Mouse (Mus musculus) myocyte (in vitro differentiated cells): ENCODE measurements at regions not wholly inside any gene's neighbourhood (a gene's known extent, or its start where the extent isn't known, plus 50 kb on each side); places are given as distances from the start of the nearest gene placed in this dataset.

Source experiments
- H3K27me3 ChIP-seq: one replicate; pipeline ENCODE4 v1.6.1; 2011; ENCODE audit not compliant: control insufficient read depth, insufficient read depth, insufficient read length
- H3K36me3 ChIP-seq: one replicate; pipeline ENCODE4 v1.6.1; 2011; ENCODE audit not compliant: control insufficient read depth, insufficient read depth
- H3K4me2 ChIP-seq: one replicate; pipeline ENCODE4 v1.6.1; 2011; ENCODE audit warnings: low read depth, control low read depth
- H3K4me3 ChIP-seq: one replicate; pipeline ENCODE4 v1.5.1; 2011; ENCODE audit warnings: mild to moderate bottlenecking, control low read depth, moderate library complexity
- H3K79me2 ChIP-seq: one replicate; pipeline ENCODE4 v1.6.1; 2011; ENCODE audit not compliant: control insufficient read depth, insufficient read depth
- H3ac ChIP-seq: one replicate; pipeline ENCODE4 v1.6.1; 2011; ENCODE audit not compliant: control insufficient read depth, insufficient read length
- CEBPB ChIP-seq: IDR thresholded peaks from 2 replicates; pipeline ENCODE4 v1.6.1; 2011; ENCODE audit warnings: mild to moderate bottlenecking, moderate library complexity; ENCODE audit not compliant: poor library complexity, insufficient read depth, severe bottlenecking
- E2F4 ChIP-seq: IDR thresholded peaks from one replicate; pipeline ENCODE4 v1.6.1; 2011; ENCODE audit warnings: mild to moderate bottlenecking, control low read depth, moderate library complexity; ENCODE audit not compliant: insufficient read depth
- MAX ChIP-seq: IDR thresholded peaks from one replicate; pipeline ENCODE4 v1.6.1; 2011; ENCODE audit warnings: low read depth, mild to moderate bottlenecking, control low read depth
- MYOD1 ChIP-seq, 3 experiments: IDR thresholded peaks; one replicate each; pipeline ENCODE4 v1.6.1; 2011; ENCODE audit warnings: control low read depth in 2 of 3, low read depth in 2 of 3, mild to moderate bottlenecking in 2 of 3, moderate library complexity in 1 of 3; ENCODE audit not compliant: insufficient read length in 2 of 3, control insufficient read depth in 1 of 3
- MYOG ChIP-seq, 3 experiments: IDR thresholded peaks; one replicate each; pipeline ENCODE4 v1.6.1; 2011; ENCODE audit warnings: control low read depth in 2 of 3, low read depth in 2 of 3, mild to moderate bottlenecking in 2 of 3; ENCODE audit not compliant: insufficient read length in 2 of 3, control insufficient read depth in 1 of 3, insufficient read depth in 1 of 3
- POLR2A ChIP-seq: IDR thresholded peaks from one replicate; pipeline ENCODE4 v1.6.1; 2011; ENCODE audit warnings: low read depth, mild to moderate bottlenecking, control low read depth, moderate library complexity; ENCODE audit not compliant: insufficient read length
- POLR2AphosphoS2 ChIP-seq: IDR thresholded peaks from one replicate; pipeline ENCODE4 v1.6.1; 2011; ENCODE audit warnings: low read depth, control low read depth; ENCODE audit not compliant: insufficient read length
- REST ChIP-seq: IDR thresholded peaks from one replicate; pipeline ENCODE4 v1.6.1; 2011; ENCODE audit warnings: mild to moderate bottlenecking, control low read depth, moderate library complexity; ENCODE audit not compliant: insufficient read depth, insufficient read length
- SRF ChIP-seq: IDR thresholded peaks from one replicate; pipeline ENCODE4 v1.6.1; 2011; ENCODE audit warnings: low read depth; ENCODE audit not compliant: control insufficient read depth, insufficient read length
- TCF12 ChIP-seq: IDR thresholded peaks from one replicate; pipeline ENCODE4 v1.6.1; 2011; ENCODE audit warnings: mild to moderate bottlenecking, control low read depth; ENCODE audit not compliant: poor library complexity, insufficient read depth, severe bottlenecking
- TCF3 ChIP-seq: IDR thresholded peaks from one replicate; pipeline ENCODE4 v1.6.1; 2011; ENCODE audit warnings: low read depth, control low read depth; ENCODE audit not compliant: insufficient read length
- USF1 ChIP-seq: IDR thresholded peaks from one replicate; pipeline ENCODE4 v1.6.1; 2011; ENCODE audit warnings: low read depth, mild to moderate bottlenecking, control low read depth, moderate library complexity

DNA sequence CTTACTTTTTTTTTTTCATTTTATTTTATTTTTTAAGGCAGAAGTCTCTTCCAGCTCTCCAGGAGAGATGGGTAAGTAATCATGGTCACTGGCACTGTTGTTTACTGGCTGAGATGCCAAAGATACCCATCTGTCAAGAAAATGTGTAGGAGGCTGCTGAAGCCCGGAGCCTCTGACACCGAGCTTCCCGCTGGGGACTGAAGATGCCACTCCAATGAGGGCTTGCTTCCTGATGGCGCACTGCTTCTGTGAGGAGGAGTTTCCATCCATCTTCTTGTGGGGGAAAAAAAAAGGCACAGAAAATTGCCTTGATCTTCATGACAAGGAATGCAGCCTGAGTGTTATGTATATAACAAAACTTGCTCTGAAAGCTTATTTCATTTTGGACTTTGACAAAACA is 418.2 kb upstream of the Igfbp7 start:
- no peaks in the 10 kb centered on the region for H3K79me2 ChIP-seq
- H3K27me3 ChIP-seq, result no peaks in the 10 kb centered on the region
- no peak overlapping the region for H3ac ChIP-seq
- H3K4me2 ChIP-seq, result no peak overlapping the region
- TF ChIP-seq MYOG (IDR thresholded peaks at IDR 0.05; ENCODE audit: control insufficient read depth in 1 of 3, insufficient read depth in 1 of 3, insufficient read length in 2 of 3, low read depth in 2 of 3) (no peak), USF1 (no peak), TCF3 (no peak), SRF (no peak), TCF12 (no peak), MYOD1 (IDR thresholded peaks at IDR 0.05; ENCODE audit: control insufficient read depth in 1 of 3, insufficient read length in 2 of 3, low read depth in 2 of 3) (no peak), REST (no peak), POLR2AphosphoS2 (no peak), CEBPB (no peak), E2F4 (no peak), MAX (no peak), POLR2A (no peak)
- H3K36me3 ChIP-seq, result no peaks in the 10 kb centered on the region
- no peak overlapping the region for H3K4me3 ChIP-seq

DNA sequence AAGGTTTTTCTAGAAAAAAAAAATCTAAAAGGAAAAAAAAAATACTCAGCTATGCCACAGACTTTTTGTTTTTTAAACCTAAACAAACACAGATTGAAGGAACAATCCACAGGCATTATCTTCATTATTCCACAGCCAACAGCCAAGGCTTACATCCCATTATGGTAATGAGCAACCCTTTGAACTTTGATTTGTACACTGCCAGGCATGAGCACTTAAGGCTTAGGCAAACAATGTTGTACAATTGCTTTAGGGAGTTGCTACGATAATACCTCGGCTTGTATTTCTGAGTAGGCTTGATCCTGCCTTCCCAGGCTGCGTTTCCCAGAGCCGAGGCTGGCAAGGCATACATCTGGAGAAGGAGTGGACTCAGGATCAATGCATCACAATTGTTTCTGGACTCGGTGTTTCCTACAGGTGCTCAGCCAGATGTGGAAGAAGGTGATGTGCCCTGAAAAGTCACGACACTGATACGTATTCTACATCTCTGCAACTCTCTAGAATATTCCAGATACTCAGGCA is 409.0 kb upstream of the Igfbp7 start:
- Histone ChIP-seq H3K27me3 (no peaks in the 10 kb centered on the region), H3K4me3 (no peak overlapping the region), H3K36me3 (no peaks in the 10 kb centered on the region), H3ac (no peak overlapping the region), H3K4me2 (no peak overlapping the region), H3K79me2 (no peaks in the 10 kb centered on the region)
- TF ChIP-seq TCF12, result no peak
- TF ChIP-seq MAX, result no peak
- no peak for TF ChIP-seq POLR2AphosphoS2
- TF ChIP-seq MYOD1 (IDR thresholded peaks at IDR 0.05; ENCODE audit: control insufficient read depth in 1 of 3, insufficient read length in 2 of 3, low read depth in 2 of 3), result no peak
- no peak for TF ChIP-seq POLR2A
- TF ChIP-seq CEBPB, result no peak
- no peak for TF ChIP-seq E2F4
- TF ChIP-seq MYOG (IDR thresholded peaks at IDR 0.05; ENCODE audit: control insufficient read depth in 1 of 3, insufficient read depth in 1 of 3, insufficient read length in 2 of 3, low read depth in 2 of 3), result no peak
- TF ChIP-seq TCF3, result no peak
- TF ChIP-seq USF1, result no peak
- no peak for TF ChIP-seq REST

DNA sequence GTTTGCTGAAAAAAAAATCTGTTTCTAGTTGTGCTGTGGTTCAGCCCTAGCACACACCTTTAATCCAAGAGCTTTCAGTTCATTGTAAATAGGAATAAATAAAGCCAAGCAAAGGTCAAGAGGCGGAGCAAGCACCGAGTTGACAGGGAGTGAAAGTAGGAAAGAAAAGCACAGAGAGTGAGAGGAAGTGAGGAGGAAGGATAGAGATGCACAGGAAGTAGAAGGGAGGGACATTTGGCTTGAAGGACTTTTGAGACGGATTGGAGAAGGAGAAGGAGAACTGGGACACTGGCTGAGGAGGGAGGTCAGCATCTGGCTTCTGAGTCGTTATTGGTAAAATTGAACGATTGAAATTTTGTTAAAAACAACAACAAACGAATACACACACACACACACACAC is 402.0 kb upstream of the Igfbp7 start:
- H3K36me3 ChIP-seq, result no peaks in the 10 kb centered on the region
- no peak overlapping the region for H3K4me3 ChIP-seq
- no peaks in the 10 kb centered on the region for H3K27me3 ChIP-seq
- TF ChIP-seq MAX (no peak), MYOG (IDR thresholded peaks at IDR 0.05; ENCODE audit: control insufficient read depth in 1 of 3, insufficient read depth in 1 of 3, insufficient read length in 2 of 3, low read depth in 2 of 3) (no peak), POLR2AphosphoS2 (no peak), TCF12 (no peak)
- H3K4me2 ChIP-seq, result no peak overlapping the region
- no peak overlapping the region for H3ac ChIP-seq
- no peaks in the 10 kb centered on the region for H3K79me2 ChIP-seq

DNA sequence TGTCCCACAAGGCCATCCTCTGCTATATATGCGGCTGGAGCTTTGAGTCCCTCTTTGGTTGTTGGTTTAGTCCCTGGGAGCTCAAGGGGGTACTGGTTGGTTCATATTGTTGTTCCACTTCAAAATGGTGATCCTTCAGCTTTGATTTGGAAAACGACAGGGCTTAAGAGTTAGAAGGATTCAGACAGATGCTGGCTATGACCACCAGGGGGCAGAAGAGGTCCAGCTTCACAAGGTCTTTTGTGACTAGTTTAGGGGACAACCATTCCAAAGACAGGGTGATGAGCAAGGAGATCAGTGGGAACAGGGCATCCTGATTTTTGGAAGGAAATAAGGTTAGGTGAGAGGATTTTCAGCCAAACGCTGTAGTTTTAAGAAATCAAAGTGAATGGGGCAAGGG is 399.9 kb upstream of the Igfbp7 start:
- H3K36me3 ChIP-seq, result no peaks in the 10 kb centered on the region
- no peak overlapping the region for H3ac ChIP-seq
- no peak overlapping the region for H3K4me3 ChIP-seq
- H3K27me3 ChIP-seq, result no peaks in the 10 kb centered on the region
- H3K79me2 ChIP-seq, result no peaks in the 10 kb centered on the region
- no peak overlapping the region for H3K4me2 ChIP-seq
- TF ChIP-seq TCF3 (no peak), REST (no peak), POLR2A (no peak), POLR2AphosphoS2 (no peak), USF1 (no peak), CEBPB (no peak), MYOG (IDR thresholded peaks at IDR 0.05; ENCODE audit: control insufficient read depth in 1 of 3, insufficient read depth in 1 of 3, insufficient read length in 2 of 3, low read depth in 2 of 3) (no peak), MYOD1 (IDR thresholded peaks at IDR 0.05; ENCODE audit: control insufficient read depth in 1 of 3, insufficient read length in 2 of 3, low read depth in 2 of 3) (no peak), MAX (no peak), SRF (no peak), E2F4 (no peak), TCF12 (no peak)

DNA sequence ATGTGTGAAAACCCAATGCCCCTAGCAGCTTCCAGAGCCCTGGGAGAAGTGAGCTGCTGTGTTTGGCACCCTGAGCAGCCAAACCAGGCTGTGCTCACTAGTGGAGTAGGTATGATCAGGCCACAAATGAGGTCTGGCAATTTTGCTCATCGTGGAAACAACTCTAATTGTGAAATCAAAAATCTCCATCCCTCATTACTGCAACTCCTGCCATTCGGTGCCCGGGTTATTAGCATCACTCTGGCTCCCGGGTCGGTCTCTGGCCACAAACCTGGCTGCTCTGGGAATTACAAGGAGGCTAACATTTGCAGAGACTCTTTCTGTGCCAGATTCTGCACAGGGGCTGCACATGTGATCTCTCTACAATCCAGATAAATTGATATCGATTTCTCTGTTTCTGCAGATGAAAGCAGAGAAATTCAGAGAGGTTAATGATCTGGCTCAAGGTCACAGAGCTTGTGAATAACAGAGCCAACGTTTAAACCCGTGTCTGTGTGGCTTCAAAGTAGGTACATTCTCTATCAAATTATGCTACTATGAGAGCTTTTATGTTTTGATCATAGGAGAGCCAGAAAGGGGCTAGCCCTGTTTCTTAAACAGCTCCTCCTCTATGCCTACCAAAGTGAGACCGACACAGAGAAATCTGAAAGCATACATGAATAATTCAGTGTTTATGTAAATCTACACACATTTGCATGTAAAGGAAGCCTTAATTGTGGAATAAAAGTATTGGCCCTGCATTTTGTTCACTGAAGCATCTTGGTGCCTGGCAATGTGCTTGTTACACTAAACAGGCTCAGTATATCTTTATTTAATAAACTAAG is 398.7 kb upstream of the Igfbp7 start:
- no peaks in the 10 kb centered on the region for H3K27me3 ChIP-seq
- no peaks in the 10 kb centered on the region for H3K36me3 ChIP-seq
- H3K4me3 ChIP-seq, result no peak overlapping the region
- H3ac ChIP-seq, result no peak overlapping the region
- no peak for TF ChIP-seq CEBPB
- TF ChIP-seq TCF3, result no peak
- TF ChIP-seq MYOD1 (IDR thresholded peaks at IDR 0.05; ENCODE audit: control insufficient read depth in 1 of 3, insufficient read length in 2 of 3, low read depth in 2 of 3), result no peak
- no peak for TF ChIP-seq REST
- TF ChIP-seq SRF, result no peak
- TF ChIP-seq MAX, result no peak
- TF ChIP-seq USF1, result no peak
- TF ChIP-seq POLR2AphosphoS2, result no peak
- TF ChIP-seq TCF12, result no peak
- H3K4me2 ChIP-seq, result no peak overlapping the region
- H3K79me2 ChIP-seq, result no peaks in the 10 kb centered on the region
